Mouse (Mus musculus) testis, adult 2 months (tissue): ENCODE results near the gene Cxcr3. TPM values are rescaled to one million over a fixed set of nuclear protein-coding genes. Genes with fewer than 3 reads are reported as not detected.
A peak's percentile ranks its signal among the peaks of the same experiment; 100 is the strongest.

Source experiments
- H3K27ac ChIP-seq: fragments of 200-500 bp; 2 replicates; pipeline ENCODE4 v1.5.1; 2012; ENCODE audit warnings: low read depth, low read length; ENCODE audit not compliant: control insufficient read depth, insufficient read depth
- H3K27me3 ChIP-seq: fragments of 200-500 bp; 2 replicates; pipeline ENCODE4 v1.6.1; 2012; ENCODE audit warnings: mild to moderate bottlenecking, low read length, moderate library complexity; ENCODE audit not compliant: control insufficient read depth, insufficient read depth
- H3K36me3 ChIP-seq: fragments of 200-500 bp; 2 replicates; pipeline ENCODE4 v1.6.1; 2012; ENCODE audit warnings: mild to moderate bottlenecking, low read length; ENCODE audit not compliant: control insufficient read depth, insufficient read depth
- H3K4me1 ChIP-seq: fragments of 200-500 bp; 2 replicates; pipeline ENCODE4 v1.6.1; 2012; ENCODE audit warnings: low read length; ENCODE audit not compliant: control insufficient read depth, insufficient read depth
- H3K4me3 ChIP-seq: fragments of 200-500 bp; 2 replicates; pipeline ENCODE4 v1.5.1; 2012; ENCODE audit warnings: low read depth, mild to moderate bottlenecking, low read length, moderate library complexity, mixed read lengths; ENCODE audit not compliant: control insufficient read depth
- CTCF ChIP-seq: fragments of 200-500 bp; IDR thresholded peaks from 2 replicates; pipeline ENCODE4 v1.5.1; 2012; ENCODE audit warnings: low read depth, mild to moderate bottlenecking, inconsistent platforms, low read length, moderate library complexity; ENCODE audit not compliant: control insufficient read depth, insufficient read depth, insufficient replicate concordance
- POLR2A ChIP-seq: fragments of 200-500 bp; IDR thresholded peaks from 2 replicates; pipeline ENCODE4 v1.6.1; 2012; ENCODE audit warnings: low read depth, mild to moderate bottlenecking, inconsistent platforms, low read length, moderate library complexity; ENCODE audit not compliant: control insufficient read depth
- polyA plus RNA-seq: library from polyadenylated mRNA; depleted of rRNA; stranded (reverse); fragments of >200 nt; gene quantifications from 2 replicates; pipeline ENCODE4 v1.2.3, GENCODE M21; 2012

Cxcr3 gene
- polyA plus RNA-seq, 1 experiment = 0.16 TPM

GRCm38 (mm10) chrX:101750144-101750543 is 16.1 kb upstream of the Cxcr3 start:
- Histone ChIP-seq H3K27ac (no peak overlapping the region), H3K27me3 (no peaks in the 10 kb centered on the region), H3K4me3 (no peak overlapping the region), H3K36me3 (no peaks in the 10 kb centered on the region), H3K4me1 (no peaks in the 10 kb centered on the region)
- no peak for TF ChIP-seq POLR2A
- TF ChIP-seq CTCF = no peak

- Histone ChIP-seq H3K4me1 (no peaks in the 10 kb centered on the region), H3K27me3 (no peaks in the 10 kb centered on the region), H3K36me3 (no peaks in the 10 kb centered on the region), H3K4me3 (peak overlapping the region; percentile 13; the same call in 1 of the 2 replicates), H3K27ac (no peak overlapping the region)
- TF ChIP-seq CTCF = no peak
- TF ChIP-seq POLR2A = no peak
Observed at GRCm38 (mm10) chrX:101741064-101741433, 7.0 kb upstream of the Cxcr3 start.

- Histone ChIP-seq H3K4me3 (no peak overlapping the region; the same call in 1 of the 2 replicates), H3K27ac (peak overlapping the region; percentile 25; the same call in 1 of the 2 replicates), H3K36me3 (no peaks in the 10 kb centered on the region), H3K27me3 (no peaks in the 10 kb centered on the region), H3K4me1 (no peaks in the 10 kb centered on the region)
- TF ChIP-seq POLR2A (no peak), CTCF (no peak)
Observed at GRCm38 (mm10) chrX:101740335-101741063, 6.4 kb upstream of the Cxcr3 start.

DNA sequence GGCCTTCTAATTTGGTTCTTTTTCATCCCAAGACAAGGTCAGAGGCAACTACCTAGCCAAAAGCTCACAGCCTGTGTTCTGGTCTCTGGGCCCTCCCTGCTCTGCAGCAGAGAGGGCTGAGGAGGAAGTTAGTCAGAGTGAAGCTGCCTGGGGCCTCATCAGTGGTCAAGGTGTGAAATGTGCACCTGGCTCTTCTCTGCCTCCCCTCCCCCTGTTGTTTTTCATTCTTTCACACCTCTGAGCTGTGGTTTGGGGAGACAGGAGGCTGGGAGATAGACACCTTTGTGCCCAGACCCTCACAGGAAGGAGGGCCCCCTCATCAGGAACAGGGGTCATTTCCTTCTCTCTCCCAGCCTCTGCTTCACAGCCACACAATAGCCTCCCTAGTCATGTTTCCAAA is 3.1 kb upstream of the Cxcr3 start:
- TF ChIP-seq POLR2A (no peak), CTCF (no peak)
- Histone ChIP-seq H3K27ac (no peak overlapping the region), H3K4me3 (no peak overlapping the region), H3K36me3 (no peaks in the 10 kb centered on the region), H3K27me3 (no peaks in the 10 kb centered on the region), H3K4me1 (peaks cover 2% of the 10 kb centered on the region; the same call in 1 of the 2 replicates)

DNA sequence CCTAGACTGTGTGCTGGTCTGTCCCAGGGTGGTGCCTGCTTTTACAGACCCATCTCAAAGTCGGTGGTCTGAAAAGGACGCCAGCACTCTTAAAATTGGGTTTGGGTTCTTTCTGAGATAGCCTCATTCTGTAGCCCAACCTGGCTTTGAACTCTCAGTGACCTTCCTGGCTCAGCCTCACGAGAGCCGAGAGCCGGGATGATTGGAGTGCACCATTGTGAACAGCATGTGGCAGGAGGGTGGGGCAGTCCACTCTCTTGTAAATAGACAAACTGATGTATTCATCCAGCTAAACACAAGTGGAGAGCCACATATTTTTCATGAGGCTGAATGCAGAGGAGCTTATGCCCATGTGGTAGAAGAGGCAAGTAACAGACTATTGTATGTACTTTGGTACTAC is 912 bp upstream of the Cxcr3 start:
- TF ChIP-seq CTCF = no peak
- TF ChIP-seq POLR2A = no peak
- Histone ChIP-seq H3K27me3 (no peaks in the 10 kb centered on the region), H3K27ac (no peak overlapping the region), H3K4me3 (no peak overlapping the region), H3K36me3 (no peaks in the 10 kb centered on the region), H3K4me1 (peaks cover 3% of the 10 kb centered on the region; the same call in 1 of the 2 replicates)

DNA sequence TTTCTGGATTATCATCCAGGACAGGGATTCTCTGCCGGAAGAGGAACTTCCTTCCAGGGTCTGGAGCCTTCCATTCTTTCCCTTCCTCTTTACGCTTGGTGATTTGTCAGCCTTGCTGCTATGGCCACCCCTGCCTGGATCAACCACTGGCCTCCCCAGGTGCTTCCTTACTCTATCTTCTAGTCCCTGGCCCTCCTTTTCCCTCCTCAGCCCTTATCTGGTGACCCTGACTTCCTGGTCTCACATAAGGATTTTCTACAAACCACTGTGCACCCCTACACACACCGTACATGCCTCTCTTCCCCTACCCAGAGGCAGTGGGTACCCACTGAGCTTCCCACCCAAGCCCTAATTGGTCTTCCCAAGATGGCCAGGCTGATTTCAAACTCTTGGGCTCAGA is 781 bp downstream of the Cxcr3 start:
- TF ChIP-seq CTCF (no peak), POLR2A (no peak)
- Histone ChIP-seq H3K36me3 (no peaks in the 10 kb centered on the region), H3K4me3 (no peak overlapping the region), H3K4me1 (peaks cover 3% of the 10 kb centered on the region; the same call in 1 of the 2 replicates), H3K27me3 (no peaks in the 10 kb centered on the region), H3K27ac (no peak overlapping the region)

- Histone ChIP-seq H3K4me1 (peaks cover 3% of the 10 kb centered on the region; the same call in 1 of the 2 replicates), H3K27ac (no peak overlapping the region), H3K36me3 (no peaks in the 10 kb centered on the region), H3K4me3 (no peak overlapping the region), H3K27me3 (no peaks in the 10 kb centered on the region)
- TF ChIP-seq POLR2A (no peak), CTCF (no peak)
Observed at GRCm38 (mm10) chrX:101732644-101733043, 1.4 kb downstream of the Cxcr3 start.
